Mouse (Mus musculus) forebrain, postnatal 0 days (tissue): Measurements from ENCODE around the gene Asl. TPM values are rescaled to one million over a fixed set of nuclear protein-coding genes. Genes with fewer than 3 reads are reported as not detected.

Experiments
- ATAC-seq: fragments of 200-750 bp; cut with Nextera tagmentation; 2 replicates; pipeline ENCODE4 v1.8.0; 2017; ENCODE audit warnings: mild to moderate bottlenecking, moderate library complexity
- DNase-seq: peaks from one replicate; pipeline ENCODE4 v3.0.0-alpha.2; 2015
- H3K27ac ChIP-seq: fragments of 300-500 bp; sonication (generic); 2 replicates; pipeline ENCODE4 v1.5.1; 2014; ENCODE audit warnings: low read depth, mild to moderate bottlenecking, antibody characterized with exemption, low read length, moderate library complexity, mixed read lengths
- H3K27me3 ChIP-seq: fragments of 300-500 bp; sonication (generic); 2 replicates; pipeline ENCODE4 v1.6.1; 2014; ENCODE audit warnings: mild to moderate bottlenecking, low read length, mixed read lengths; ENCODE audit not compliant: insufficient read depth
- H3K36me3 ChIP-seq: fragments of 300-500 bp; sonication (generic); 2 replicates; pipeline ENCODE4 v1.6.1; 2014; ENCODE audit warnings: mild to moderate bottlenecking, moderate library complexity; ENCODE audit not compliant: insufficient read depth
- H3K4me1 ChIP-seq: fragments of 300-500 bp; sonication (generic); 2 replicates; pipeline ENCODE4 v1.6.1; 2014; ENCODE audit warnings: antibody characterized with exemption; ENCODE audit not compliant: insufficient read depth
- H3K4me2 ChIP-seq: fragments of 300-500 bp; sonication (generic); 2 replicates; pipeline ENCODE4 v1.6.1; 2014; ENCODE audit warnings: low read depth, mild to moderate bottlenecking, moderate library complexity
- H3K4me3 ChIP-seq: fragments of 300-500 bp; sonication (generic); 2 replicates; pipeline ENCODE4 v1.5.1; 2014; ENCODE audit warnings: low read depth, low read length, mixed read lengths
- H3K9ac ChIP-seq: fragments of 300-500 bp; sonication (generic); 2 replicates; pipeline ENCODE4 v1.6.1; 2014; ENCODE audit warnings: mild to moderate bottlenecking
- H3K9me3 ChIP-seq: fragments of 300-500 bp; sonication (generic); 2 replicates; pipeline ENCODE4 v1.6.1; 2016; ENCODE audit warnings: low read length
- CTCF ChIP-seq: sonication (generic); IDR thresholded peaks from 2 replicates; pipeline ENCODE4 v1.5.1; 2016; ENCODE audit warnings: antibody characterized with exemption, control low read depth, low read depth
- WGBS: fragments of 180-500 bp; shearing (Covaris S2); extraction: QIAGEN DNeasy Blood & Tissue Kit; methylation state at CpG from one replicate; pipeline ENCODE4 v1.1.7; 2014; 5-methylcytosine and 5-hydroxymethylcytosine counted together
- polyA plus RNA-seq: library from polyadenylated mRNA; unstranded; fragments of >200 nt; fragmentation: Nextera tagmentation; extraction: Ambion mirVana; gene quantifications from 2 replicates; pipeline ENCODE4 v1.2.1, GENCODE M21; 2015
- total RNA-seq: library from RNA; depleted of rRNA; stranded (reverse); fragments of >200 nt; gene quantifications from 2 replicates; pipeline ENCODE4 v1.2.3, GENCODE M21; 2014

The Asl gene
- total and polyA plus RNA-seq, 2 experiments from 2014 or later: 33.2 to 39.3 TPM

DNA sequence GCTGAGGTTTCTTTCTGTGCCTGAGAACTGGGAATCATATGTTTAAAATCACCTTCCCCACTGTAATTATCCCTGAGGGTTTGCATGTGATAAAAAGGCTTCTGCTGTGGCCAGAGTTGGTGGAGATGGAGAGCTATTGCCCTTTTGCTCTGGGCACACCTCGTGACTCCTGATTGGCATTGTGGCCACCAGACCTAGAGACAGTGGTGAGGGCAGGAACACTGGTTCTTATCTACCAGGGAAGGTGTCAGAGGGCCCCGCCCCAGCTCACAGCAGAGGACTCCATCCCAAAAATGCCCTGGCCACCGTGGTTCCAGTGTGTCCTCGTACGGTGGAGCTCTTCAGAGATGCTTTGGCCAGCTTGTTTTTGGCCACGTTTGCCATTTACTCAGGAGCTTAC is 23.9 kb upstream of the Asl start:
- Histone ChIP-seq H3K4me1 (no peaks in the 10 kb centered on the region), H3K9ac (no peak overlapping the region), H3K27me3 (no peaks in the 10 kb centered on the region), H3K27ac (no peak overlapping the region), H3K9me3 (no peaks in the 10 kb centered on the region), H3K4me2 (no peak overlapping the region), H3K4me3 (no peak overlapping the region), H3K36me3 (peaks cover 32% of the 10 kb centered on the region)
- DNase-seq (no peak), ATAC-seq (no peak)
- 93% methylated on average over 6 of the region's 6 CpGs for WGBS
- TF ChIP-seq CTCF: no peak

- no peak overlapping the region for H3K4me3 ChIP-seq
- ATAC-seq (no peak), DNase-seq (no peak)
- H3K4me1 ChIP-seq: no peaks in the 10 kb centered on the region
- H3K9ac ChIP-seq: no peak overlapping the region
- no peak for TF ChIP-seq CTCF
- no peak overlapping the region for H3K27ac ChIP-seq
- H3K27me3 ChIP-seq: no peaks in the 10 kb centered on the region
- H3K4me2 ChIP-seq: no peak overlapping the region
- 63% methylated on average over 5 of the region's 5 CpGs for WGBS
- peaks cover 33% of the 10 kb centered on the region for H3K36me3 ChIP-seq
- no peaks in the 10 kb centered on the region for H3K9me3 ChIP-seq
Observed at GRCm38 (mm10) chr5:130052510-130052909, 23.5 kb upstream of the Asl start.

- ATAC-seq: no peak
- 86% methylated on average over 15 of the region's 15 CpGs for WGBS
- H3K4me1 ChIP-seq: no peaks in the 10 kb centered on the region
- H3K4me2 ChIP-seq: no peak overlapping the region
- no peak for DNase-seq
- no peak for TF ChIP-seq CTCF
- H3K27ac ChIP-seq: no peak overlapping the region
- no peak overlapping the region for H3K4me3 ChIP-seq
- H3K9me3 ChIP-seq: no peaks in the 10 kb centered on the region
- peaks cover 38% of the 10 kb centered on the region for H3K36me3 ChIP-seq
- no peaks in the 10 kb centered on the region for H3K27me3 ChIP-seq
- H3K9ac ChIP-seq: no peak overlapping the region
Observed at GRCm38 (mm10) chr5:130051073-130051860, 22.2 kb upstream of the Asl start.

DNA sequence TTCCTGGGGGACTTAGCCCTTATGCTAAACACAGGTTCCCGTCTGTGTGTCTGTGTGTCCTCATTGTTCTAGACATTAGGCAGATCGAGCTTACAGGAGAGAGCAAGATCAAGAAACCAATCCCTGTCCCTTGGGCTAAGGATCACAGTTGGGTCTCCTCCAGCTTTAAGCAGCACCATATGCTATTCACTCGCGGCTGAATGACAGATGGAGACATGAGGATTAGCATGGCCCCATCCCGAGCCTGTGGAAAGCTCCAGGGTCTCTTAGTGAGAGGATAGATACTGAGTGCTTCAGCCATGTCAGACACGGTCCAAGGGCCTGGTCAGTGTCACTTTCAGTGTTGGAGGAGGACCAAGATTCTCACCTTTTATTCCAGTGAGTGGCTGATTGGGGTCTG is 21.4 kb upstream of the Asl start:
- Histone ChIP-seq H3K27ac (no peak overlapping the region), H3K9me3 (no peaks in the 10 kb centered on the region), H3K4me3 (no peak overlapping the region), H3K27me3 (no peaks in the 10 kb centered on the region), H3K4me1 (no peaks in the 10 kb centered on the region), H3K4me2 (no peak overlapping the region), H3K9ac (no peak overlapping the region), H3K36me3 (peaks cover 39% of the 10 kb centered on the region)
- no peak for TF ChIP-seq CTCF
- DNase-seq (peak; percentile 16), ATAC-seq (no peak)
- WGBS: 55% methylated on average over 6 of the region's 6 CpGs

DNA sequence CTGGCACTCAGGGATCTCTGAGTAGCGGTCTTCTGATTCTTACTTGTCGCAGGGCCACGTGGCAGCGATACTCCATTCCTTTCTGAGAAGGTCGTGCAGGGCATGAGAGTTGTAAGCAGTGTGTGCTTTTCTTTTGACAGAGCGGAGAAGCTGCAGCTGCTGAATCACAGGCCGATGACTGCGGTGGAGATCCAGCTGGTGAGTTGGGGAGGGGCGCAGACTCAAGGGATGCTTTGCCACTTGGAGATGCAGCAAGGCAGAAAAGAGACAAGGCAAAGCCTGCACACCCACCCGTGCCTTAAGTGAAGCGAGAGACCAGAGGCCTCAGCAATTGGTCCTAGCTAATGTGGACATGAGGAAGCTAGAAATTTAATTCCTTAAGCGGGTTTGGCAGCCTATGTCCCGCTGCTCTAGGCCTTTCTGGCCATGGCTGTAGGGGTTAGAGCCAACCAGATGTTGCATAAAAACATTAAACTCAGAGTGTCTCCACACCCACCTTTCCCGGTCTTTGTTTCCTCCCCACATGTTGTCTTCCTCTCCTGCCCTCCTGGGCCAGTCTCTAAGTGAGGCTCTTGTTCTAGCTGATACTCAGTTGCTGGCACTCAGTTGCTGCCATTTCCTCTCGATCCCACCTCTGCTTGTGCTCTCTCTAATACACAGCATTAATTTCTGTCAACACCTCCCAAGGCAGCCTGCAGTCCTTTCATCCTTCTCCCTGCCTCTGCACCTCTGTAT is 19.9 kb upstream of the Asl start:
- Histone ChIP-seq H3K9ac (no peak overlapping the region), H3K4me1 (no peaks in the 10 kb centered on the region), H3K27ac (no peak overlapping the region), H3K4me2 (no peak overlapping the region), H3K4me3 (no peak overlapping the region), H3K27me3 (no peaks in the 10 kb centered on the region), H3K9me3 (no peaks in the 10 kb centered on the region), H3K36me3 (peaks cover 43% of the 10 kb centered on the region)
- TF ChIP-seq CTCF: no peak
- DNase-seq: no peak
- WGBS: 79% methylated on average over 15 of the region's 15 CpGs
- no peak for ATAC-seq

- H3K4me2 ChIP-seq: no peak overlapping the region
- H3K27ac ChIP-seq: no peak overlapping the region
- no peaks in the 10 kb centered on the region for H3K9me3 ChIP-seq
- peaks cover 53% of the 10 kb centered on the region for H3K36me3 ChIP-seq
- TF ChIP-seq CTCF: peak; percentile 42
- no peaks in the 10 kb centered on the region for H3K4me1 ChIP-seq
- no peak overlapping the region for H3K4me3 ChIP-seq
- DNase-seq (no peak), ATAC-seq (no peak)
- 81% methylated on average over 6 of the region's 6 CpGs for WGBS
- no peak overlapping the region for H3K9ac ChIP-seq
- H3K27me3 ChIP-seq: no peaks in the 10 kb centered on the region
Observed at GRCm38 (mm10) chr5:130047013-130047412, 18.0 kb upstream of the Asl start.

DNA sequence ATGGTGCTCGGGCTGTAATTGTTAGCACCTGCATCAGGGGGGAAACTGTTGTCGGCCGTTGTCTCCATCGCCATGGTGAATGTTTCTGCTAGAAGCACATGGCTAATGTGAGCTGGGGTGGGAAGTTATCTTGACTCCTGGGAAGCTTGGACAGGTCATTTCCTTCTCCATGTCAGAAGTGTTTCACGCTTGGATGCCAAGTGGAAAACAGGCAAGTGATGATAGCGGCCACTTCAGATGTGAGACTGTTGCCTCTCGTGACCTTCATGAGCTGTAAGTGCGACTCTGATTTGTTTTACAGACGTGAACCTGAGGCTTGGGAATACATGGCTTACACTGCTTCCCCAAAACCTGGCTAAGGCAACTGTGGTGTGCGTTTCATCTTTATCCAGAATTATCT is 17.5 kb upstream of the Asl start:
- Histone ChIP-seq H3K27me3 (no peaks in the 10 kb centered on the region), H3K4me2 (no peak overlapping the region), H3K36me3 (peaks cover 57% of the 10 kb centered on the region), H3K9me3 (no peaks in the 10 kb centered on the region), H3K4me1 (no peaks in the 10 kb centered on the region), H3K27ac (no peak overlapping the region), H3K9ac (no peak overlapping the region), H3K4me3 (no peak overlapping the region)
- 93% methylated on average over 10 of the region's 10 CpGs for WGBS
- no peak for TF ChIP-seq CTCF
- ATAC-seq (no peak), DNase-seq (no peak)
